Mouse (Mus musculus) neural tube, embryonic 15.5 days (tissue): ENCODE results near the gene Lcn9. TPM values are rescaled to one million over a fixed set of nuclear protein-coding genes. Genes with fewer than 3 reads are reported as not detected.

Experiments
- ATAC-seq: fragments of 200-750 bp; cut with Nextera tagmentation; 2 replicates; pipeline ENCODE4 v1.8.0; 2017; ENCODE audit warnings: mild to moderate bottlenecking, moderate TSS enrichment, moderate library complexity; ENCODE audit not compliant: low FRiP score
- H3K27ac ChIP-seq: fragments of 300-500 bp; sonication (generic); replicated peaks from 2 replicates; pipeline ENCODE4 v1.5.1; 2015; ENCODE audit warnings: mild to moderate bottlenecking, inconsistent platforms
- H3K27me3 ChIP-seq: fragments of 300-500 bp; sonication (generic); replicated peaks from 2 replicates; pipeline ENCODE4 v1.6.1; 2015; ENCODE audit warnings: inconsistent platforms
- H3K36me3 ChIP-seq: fragments of 300-500 bp; sonication (generic); 2 replicates; pipeline ENCODE4 v1.6.1; 2015; ENCODE audit warnings: inconsistent platforms
- H3K4me1 ChIP-seq: fragments of 300-500 bp; sonication (generic); 2 replicates; pipeline ENCODE4 v1.6.1; 2015; ENCODE audit warnings: inconsistent platforms
- H3K4me2 ChIP-seq: fragments of 300-500 bp; sonication (generic); 2 replicates; pipeline ENCODE4 v1.6.1; 2015; ENCODE audit warnings: inconsistent platforms, mild to moderate bottlenecking, moderate library complexity
- H3K4me3 ChIP-seq: fragments of 300-500 bp; sonication (generic); replicated peaks from 2 replicates; pipeline ENCODE4 v1.5.1; 2015; ENCODE audit warnings: mild to moderate bottlenecking, inconsistent platforms
- H3K9ac ChIP-seq: fragments of 300-500 bp; sonication (generic); replicated peaks from 2 replicates; pipeline ENCODE4 v1.6.1; 2015; ENCODE audit warnings: mild to moderate bottlenecking, inconsistent platforms
- H3K9me3 ChIP-seq: fragments of 300-500 bp; sonication (generic); replicated peaks from 2 replicates; pipeline ENCODE4 v1.6.1; 2016; ENCODE audit warnings: inconsistent platforms
- WGBS: fragments of 180-500 bp; shearing (Covaris S2); methylation state at CpG from one replicate; pipeline ENCODE4 v1.1.7; 2015; ENCODE audit warnings: mixed read lengths; 5-methylcytosine and 5-hydroxymethylcytosine counted together
- polyA plus RNA-seq: library from polyadenylated mRNA; unstranded; fragments of >200 nt; fragmentation: Nextera tagmentation; extraction: Ambion mirVana; gene quantifications from 2 replicates; pipeline ENCODE4 v1.2.1, GENCODE M21; 2015

Lcn9 gene
- polyA plus RNA-seq: not detected in 2 replicates

DNA sequence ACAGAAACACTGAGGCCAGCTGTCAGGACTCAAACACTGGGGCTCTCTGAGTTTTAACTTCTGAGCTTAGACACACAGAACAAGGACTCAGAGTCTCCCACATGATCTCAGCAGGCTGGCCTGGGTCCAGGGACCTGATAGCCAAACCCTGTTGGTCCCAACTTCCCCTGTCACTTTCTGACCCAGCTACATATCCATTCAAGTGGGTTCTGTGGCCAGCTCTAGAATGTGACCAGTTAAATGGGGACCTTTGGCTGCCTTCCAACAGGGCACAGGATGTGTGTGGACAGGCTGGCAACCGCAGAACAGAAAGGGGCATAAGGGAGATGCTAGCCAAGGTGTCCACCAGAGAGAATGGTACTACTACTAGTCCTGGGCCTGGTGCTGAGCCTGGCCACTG is at the start of gene Lcn9:
Gene Lcn9 (plus strand): TSS at position 348 of the 400 bp plus-strand sequence.
- 75% methylated on average over 1 of the region's 1 CpGs for WGBS
- Histone ChIP-seq H3K9me3 (no peaks in the 10 kb centered on the region), H3K4me1 (no peaks in the 10 kb centered on the region), H3K36me3 (no peaks in the 10 kb centered on the region), H3K27me3 (no peaks in the 10 kb centered on the region), H3K4me2 (no peak within 1 kb of the TSS), H3K27ac (no peak within 1 kb of the TSS), H3K4me3 (no peak within 1 kb of the TSS), H3K9ac (no peak within 1 kb of the TSS)
- ATAC-seq: no peak

DNA sequence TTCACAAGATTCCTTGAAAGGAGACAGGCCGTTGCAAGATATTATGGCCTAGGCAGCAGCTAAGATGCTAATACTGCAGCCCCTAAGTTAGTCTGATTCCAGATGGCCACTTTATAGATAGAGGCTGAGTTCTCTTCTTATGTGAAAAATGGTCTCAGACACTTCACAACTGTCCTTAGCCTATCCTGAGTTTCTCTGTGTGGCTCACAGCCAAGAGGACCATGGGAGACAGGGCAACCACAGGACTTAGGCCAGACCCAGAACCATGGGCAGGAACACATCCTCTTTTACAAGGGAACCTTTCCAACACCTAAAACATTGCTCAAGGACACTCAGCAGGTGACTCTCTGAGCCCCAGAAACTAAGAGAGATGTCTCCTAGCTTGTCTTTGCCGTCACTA is 49.4 kb upstream of the Lcn9 start:
- no peak overlapping the region for H3K9ac ChIP-seq
- no peak overlapping the region for H3K4me2 ChIP-seq
- H3K9me3 ChIP-seq: no peaks in the 10 kb centered on the region
- WGBS: 89% methylated on average over 2 of the region's 2 CpGs
- H3K27me3 ChIP-seq: no peaks in the 10 kb centered on the region
- H3K27ac ChIP-seq: no peak overlapping the region
- no peak overlapping the region for H3K4me3 ChIP-seq
- H3K36me3 ChIP-seq: no peaks in the 10 kb centered on the region
- no peaks in the 10 kb centered on the region for H3K4me1 ChIP-seq
- no peak for ATAC-seq

DNA sequence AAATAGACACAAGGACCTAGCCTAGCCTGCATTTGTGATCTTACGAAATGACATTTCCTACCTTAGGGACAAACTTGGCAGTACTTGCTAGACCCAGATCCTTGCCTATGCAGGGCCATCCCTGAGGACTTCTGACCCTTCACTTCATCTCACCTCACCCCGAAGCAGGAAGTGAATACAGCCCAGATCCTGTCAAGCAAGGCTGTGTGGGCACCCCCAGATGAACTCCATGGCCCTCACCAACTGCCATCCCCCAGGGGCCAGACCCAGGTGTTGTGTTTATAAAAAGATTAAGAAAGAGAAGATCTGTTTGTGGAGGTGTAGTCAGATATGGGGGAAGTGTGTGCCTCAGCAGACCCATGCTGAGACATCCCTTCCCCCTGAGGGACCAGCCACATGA is 48.3 kb upstream of the Lcn9 start:
- H3K27ac ChIP-seq: no peak overlapping the region
- H3K4me3 ChIP-seq: no peak overlapping the region
- no peak overlapping the region for H3K9ac ChIP-seq
- H3K27me3 ChIP-seq: no peaks in the 10 kb centered on the region
- no peaks in the 10 kb centered on the region for H3K9me3 ChIP-seq
- H3K36me3 ChIP-seq: no peaks in the 10 kb centered on the region
- no peak overlapping the region for H3K4me2 ChIP-seq
- no peaks in the 10 kb centered on the region for H3K4me1 ChIP-seq
- 85% methylated on average over 2 of the region's 2 CpGs for WGBS
- no peak for ATAC-seq

DNA sequence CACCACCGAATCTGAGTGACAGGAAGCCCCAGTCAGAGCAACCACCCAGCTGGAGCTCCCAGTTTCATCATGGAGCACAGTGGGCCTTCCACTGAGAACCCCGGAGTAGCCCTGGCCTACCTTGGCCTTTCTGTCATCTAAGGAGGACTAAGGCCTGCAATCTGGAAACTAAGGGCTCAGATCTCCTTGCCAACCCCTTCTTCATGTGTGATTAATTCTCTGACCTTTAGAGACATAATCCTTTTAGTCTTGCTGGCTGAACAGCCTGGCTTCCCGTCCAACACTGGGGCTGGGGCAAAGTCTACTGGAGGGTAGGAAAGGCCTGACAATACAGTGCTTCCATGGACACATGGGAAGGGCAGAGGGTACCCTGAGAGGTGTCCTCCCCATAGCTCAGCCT is 47.0 kb upstream of the Lcn9 start:
- Histone ChIP-seq H3K4me3 (no peak overlapping the region), H3K27ac (no peak overlapping the region), H3K4me2 (no peak overlapping the region), H3K27me3 (no peaks in the 10 kb centered on the region), H3K9ac (no peak overlapping the region), H3K36me3 (no peaks in the 10 kb centered on the region), H3K9me3 (no peaks in the 10 kb centered on the region), H3K4me1 (no peaks in the 10 kb centered on the region)
- 82% methylated on average over 3 of the region's 3 CpGs for WGBS
- no peak for ATAC-seq

DNA sequence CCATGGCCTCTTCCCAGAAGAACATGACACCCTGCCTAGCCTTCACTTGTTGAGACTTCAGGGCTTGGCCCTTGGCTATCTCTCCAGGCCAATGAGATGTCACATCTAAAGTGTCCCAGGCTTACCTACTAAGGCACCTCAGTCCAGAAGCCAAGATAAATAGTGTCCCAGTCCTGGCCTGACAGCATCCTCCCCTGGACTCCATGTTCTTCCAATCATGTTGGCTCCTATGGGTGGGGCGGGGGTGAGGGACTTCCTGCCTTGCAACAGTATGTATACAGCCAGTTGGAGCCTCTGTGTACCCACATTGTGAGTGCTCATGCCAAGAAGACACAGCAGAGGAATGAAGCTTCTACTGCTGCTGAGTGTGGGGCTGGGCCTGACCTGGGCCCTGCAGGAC is 46.2 kb upstream of the Lcn9 start, which contains the start of gene Lcn11:
Gene Lcn11 (plus strand): TSS at position 301 of the 400 bp plus-strand sequence.
- no peak within 1 kb of the TSS for H3K9ac ChIP-seq
- no peaks in the 10 kb centered on the region for H3K36me3 ChIP-seq
- no peaks in the 10 kb centered on the region for H3K4me1 ChIP-seq
- ATAC-seq: no peak
- WGBS: 85% methylated on average over 1 of the region's 1 CpGs
- H3K9me3 ChIP-seq: no peaks in the 10 kb centered on the region
- H3K27ac ChIP-seq: no peak within 1 kb of the TSS
- no peak within 1 kb of the TSS for H3K4me3 ChIP-seq
- no peak within 1 kb of the TSS for H3K4me2 ChIP-seq
- H3K27me3 ChIP-seq: no peaks in the 10 kb centered on the region

DNA sequence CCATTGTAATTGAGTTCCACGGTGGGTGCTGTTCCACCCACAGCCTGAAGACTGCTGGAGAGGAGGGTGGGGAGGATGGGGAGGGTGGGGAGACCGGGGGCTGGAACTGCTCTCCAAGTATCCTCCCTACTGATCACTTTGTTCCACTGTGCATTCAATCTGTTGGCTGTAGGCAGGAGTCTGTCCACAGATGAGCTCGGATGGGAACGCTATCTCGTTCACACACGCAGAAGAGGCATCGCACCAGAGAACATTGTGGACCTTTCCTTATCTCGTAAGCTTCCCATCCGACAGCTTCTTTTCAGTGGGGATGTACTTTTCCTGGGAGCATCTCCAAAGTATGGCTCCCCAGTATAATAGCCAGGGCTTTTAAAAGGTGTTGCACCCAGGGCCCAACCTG is 43.9 kb upstream of the Lcn9 start:
- 93% methylated on average over 9 of the region's 9 CpGs for whole genome bisulfite sequencing
- H3K4me1 ChIP-seq: no peaks in the 10 kb centered on the region

DNA sequence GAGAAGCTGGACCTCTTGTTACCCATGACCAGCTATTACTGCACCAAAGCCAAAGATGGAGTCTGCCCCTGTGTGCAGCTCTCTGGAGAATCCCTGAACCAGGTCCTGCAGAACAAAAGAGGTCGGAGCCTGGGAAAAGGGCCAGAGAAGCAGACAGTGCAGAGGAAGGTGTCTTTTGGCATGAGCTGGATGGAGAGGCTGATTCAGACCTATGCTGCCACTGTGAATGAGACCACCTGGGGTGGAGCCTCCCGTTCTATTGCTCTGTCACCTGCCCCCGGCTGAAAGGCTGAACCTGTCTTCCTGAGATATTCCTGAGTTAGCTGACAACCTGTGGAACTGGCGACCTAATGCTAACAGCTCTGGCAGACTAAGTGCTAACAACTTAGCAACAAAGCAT is 42.0 kb upstream of the Lcn9 start:
- no peak overlapping the region for H3K27ac ChIP-seq
- no peak overlapping the region for H3K9ac ChIP-seq

More for the DNA sequence above, 43.9 kb upstream of the Lcn9 start:
- H3K9me3 ChIP-seq: no peaks in the 10 kb centered on the region
- H3K4me2 ChIP-seq: no peak overlapping the region
- no peak overlapping the region for H3K27ac ChIP-seq
- no peaks in the 10 kb centered on the region for H3K36me3 ChIP-seq
- no peaks in the 10 kb centered on the region for H3K27me3 ChIP-seq
- H3K9ac ChIP-seq: no peak overlapping the region
- no peak for ATAC-seq
- H3K4me3 ChIP-seq: no peak overlapping the region

DNA sequence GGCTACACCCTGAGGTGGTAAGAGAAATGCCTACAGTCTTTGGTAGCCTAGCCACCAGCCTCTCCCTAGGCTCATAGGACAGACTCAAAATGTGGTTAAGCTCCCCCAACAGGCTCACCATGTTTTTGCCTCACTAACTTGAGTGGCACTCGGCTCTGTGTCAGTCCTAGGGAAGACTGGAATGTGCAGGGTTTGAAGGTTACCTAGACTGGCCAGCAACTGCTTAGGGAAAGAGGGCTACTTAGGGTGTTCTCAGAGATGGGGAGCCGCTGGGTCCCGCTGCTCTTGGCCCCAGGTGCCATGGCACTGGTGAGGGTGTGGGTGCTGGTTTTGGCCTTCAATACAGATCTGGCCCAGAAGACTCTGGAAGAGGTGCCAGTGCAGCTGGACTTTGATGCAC is 41.0 kb upstream of the Lcn9 start, which contains the start of gene Gm13539:
Gene Gm13539 (plus strand): TSS at position 301 of the 400 bp plus-strand sequence.
- Histone ChIP-seq H3K27me3 (no peaks in the 10 kb centered on the region), H3K36me3 (no peaks in the 10 kb centered on the region), H3K4me3 (no peak within 1 kb of the TSS), H3K9ac (no peak within 1 kb of the TSS), H3K4me2 (no peak within 1 kb of the TSS), H3K27ac (no peak within 1 kb of the TSS), H3K9me3 (no peaks in the 10 kb centered on the region), H3K4me1 (no peaks in the 10 kb centered on the region)
- 89% methylated on average over 3 of the region's 3 CpGs for WGBS
- ATAC-seq: no peak

More for the DNA sequence above, 42.0 kb upstream of the Lcn9 start:
- no peaks in the 10 kb centered on the region for H3K9me3 ChIP-seq
- H3K36me3 ChIP-seq: no peaks in the 10 kb centered on the region
- no peak for ATAC-seq
- H3K4me3 ChIP-seq: no peak overlapping the region
- no peak overlapping the region for H3K4me2 ChIP-seq
- no peaks in the 10 kb centered on the region for H3K27me3 ChIP-seq
- no peaks in the 10 kb centered on the region for H3K4me1 ChIP-seq
- WGBS: 66% methylated on average over 4 of the region's 4 CpGs

DNA sequence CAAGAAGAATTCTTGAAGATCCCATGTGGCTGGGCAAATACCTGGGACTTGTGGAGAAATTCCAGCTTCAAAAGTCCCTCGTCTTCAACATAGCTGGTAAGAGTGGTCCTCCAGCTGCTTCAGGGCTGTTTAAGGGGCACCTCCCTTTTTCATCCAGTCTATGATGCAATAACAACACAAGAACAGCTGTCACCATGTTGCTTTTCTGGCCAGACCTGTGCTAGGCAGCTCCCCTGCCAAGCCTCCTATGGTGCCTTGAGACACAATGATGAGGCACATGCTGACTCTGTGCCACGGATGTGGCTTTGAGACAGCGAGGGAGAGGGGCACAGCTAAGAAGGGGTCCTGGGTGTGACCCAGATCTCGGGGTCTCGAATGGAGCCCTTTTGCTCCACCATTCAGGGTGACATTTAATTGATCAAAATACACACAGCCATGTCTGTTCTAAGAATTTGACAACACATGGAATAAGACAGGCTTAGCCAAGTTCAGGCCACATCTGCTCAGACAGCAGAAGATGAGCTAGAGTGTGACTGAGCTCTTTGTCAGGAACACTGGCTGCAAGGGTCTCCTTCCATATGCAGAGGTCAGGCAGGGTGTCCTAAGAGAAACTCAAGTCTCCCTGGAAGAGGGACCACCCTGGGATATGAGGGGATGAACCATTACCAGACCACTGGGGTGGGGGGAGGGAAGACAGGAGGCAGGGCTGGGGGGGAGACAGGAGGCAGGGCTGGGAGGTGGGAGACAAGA is 37.2 kb upstream of the Lcn9 start:
- H3K36me3 ChIP-seq: no peaks in the 10 kb centered on the region
- no peaks in the 10 kb centered on the region for H3K4me1 ChIP-seq
- no peak for ATAC-seq
- no peak overlapping the region for H3K4me2 ChIP-seq
- WGBS: 65% methylated on average over 5 of the region's 5 CpGs
- H3K4me3 ChIP-seq: no peak overlapping the region
- no peak overlapping the region for H3K27ac ChIP-seq
- no peaks in the 10 kb centered on the region for H3K9me3 ChIP-seq
- H3K27me3 ChIP-seq: no peaks in the 10 kb centered on the region
- no peak overlapping the region for H3K9ac ChIP-seq

DNA sequence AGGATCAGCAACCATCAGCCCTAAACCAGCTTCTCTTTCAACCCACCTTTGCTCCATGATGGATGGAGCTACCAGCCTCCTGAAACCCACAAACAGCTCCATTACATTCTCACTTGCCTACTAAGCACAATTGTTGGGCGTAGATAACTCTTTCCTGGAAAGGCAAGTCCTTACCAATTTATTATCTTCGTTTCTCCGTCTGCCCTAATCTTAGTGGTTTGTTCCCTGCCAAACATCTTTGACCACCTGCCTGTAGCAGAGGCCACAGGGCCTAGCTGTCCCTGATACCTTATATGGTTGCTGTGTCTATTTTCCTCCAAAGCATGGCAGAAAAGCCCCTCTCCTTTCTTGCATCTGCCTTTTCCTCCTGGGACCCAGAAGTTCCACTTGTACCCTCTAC is 33.9 kb upstream of the Lcn9 start:
- H3K36me3 ChIP-seq: no peaks in the 10 kb centered on the region
- H3K4me2 ChIP-seq: no peak overlapping the region
- no peaks in the 10 kb centered on the region for H3K4me1 ChIP-seq
- H3K9ac ChIP-seq: no peak overlapping the region
- no peak overlapping the region for H3K4me3 ChIP-seq
- WGBS: 93% methylated on average over 3 of the region's 3 CpGs
- no peak for ATAC-seq
- no peaks in the 10 kb centered on the region for H3K9me3 ChIP-seq
- H3K27me3 ChIP-seq: no peaks in the 10 kb centered on the region
- no peak overlapping the region for H3K27ac ChIP-seq

DNA sequence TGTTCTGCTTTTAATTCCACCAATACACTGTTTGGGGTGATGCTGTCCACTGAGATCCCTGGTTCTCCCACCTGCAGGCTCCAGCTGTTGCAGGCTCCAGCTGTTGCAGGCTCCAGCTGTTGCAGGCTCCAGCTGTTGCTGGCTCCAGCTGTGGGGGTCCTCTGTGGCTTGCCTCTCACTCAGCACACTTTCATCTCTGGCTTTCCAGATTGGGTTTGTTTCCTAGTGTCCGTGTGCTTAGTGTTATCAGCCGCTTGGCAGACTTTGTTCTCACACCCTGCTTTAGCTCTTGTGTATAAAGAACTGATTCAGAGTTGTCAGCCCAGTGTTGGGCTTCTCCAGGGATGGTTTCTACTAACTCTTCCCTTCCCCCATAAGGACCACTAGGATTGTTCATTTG is 25.3 kb upstream of the Lcn9 start:
- H3K36me3 ChIP-seq: no peaks in the 10 kb centered on the region
- no peaks in the 10 kb centered on the region for H3K27me3 ChIP-seq
- peaks cover 5% of the 10 kb centered on the region; the same call in 1 of the 2 replicates for H3K4me1 ChIP-seq
- WGBS: 55% methylated on average over 2 of the region's 2 CpGs
- no peak overlapping the region for H3K27ac ChIP-seq
- H3K9ac ChIP-seq: no peak overlapping the region
- no peak for ATAC-seq
- no peaks in the 10 kb centered on the region for H3K9me3 ChIP-seq
- H3K4me2 ChIP-seq: no peak overlapping the region
- H3K4me3 ChIP-seq: no peak overlapping the region

DNA sequence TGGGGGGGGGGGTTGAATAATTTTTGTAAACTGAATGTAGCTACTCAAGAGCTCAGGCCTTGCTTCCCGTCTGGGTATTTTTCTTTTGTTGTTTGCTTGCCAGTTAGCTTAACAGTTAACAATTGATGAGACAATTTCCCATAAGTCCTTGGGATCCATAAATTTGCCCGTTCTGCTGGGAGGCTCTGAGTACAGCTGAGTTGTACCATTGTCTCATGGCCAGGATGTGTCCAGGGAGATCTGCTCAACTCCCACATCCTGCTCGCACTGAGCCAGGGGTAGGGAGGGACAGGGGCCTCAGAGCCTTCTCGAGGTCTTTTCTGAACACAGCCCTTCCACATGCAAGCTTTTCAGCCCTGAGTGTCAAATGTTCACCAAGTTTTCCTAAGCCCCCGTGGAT is 24.9 kb upstream of the Lcn9 start:
- Histone ChIP-seq H3K4me1 (peaks cover 5% of the 10 kb centered on the region; the same call in 1 of the 2 replicates), H3K4me3 (no peak overlapping the region), H3K36me3 (no peaks in the 10 kb centered on the region), H3K4me2 (no peak overlapping the region), H3K27me3 (no peaks in the 10 kb centered on the region), H3K9ac (no peak overlapping the region), H3K27ac (no peak overlapping the region), H3K9me3 (no peaks in the 10 kb centered on the region)
- 32% methylated on average over 5 of the region's 5 CpGs for WGBS
- no peak for ATAC-seq
